Mouse (Mus musculus) frontal cortex, postnatal 36 days (tissue): ENCODE measurements around the gene Cop1.

Source experiments
- DNase-seq, 2 experiments: peaks; one replicate each; pipeline ENCODE4 v3.0.0; 2022; ENCODE audit warnings: low spot score in 2 of 2

The Cop1 gene

GRCm38 (mm10) chr1:159231781-159232571 is at the start of gene Cop1:
Gene Cop1 (plus strand): TSS chr1:159232320.
- peak; percentile 91 for DNase-seq

- no peak for DNase-seq
These were observed 45.4 kb upstream of the Cop1 start for GRCm38 (mm10) chr1:159186741-159187140.

- no peak for DNase-seq
These were observed 33.5 kb upstream of the Cop1 start for GRCm38 (mm10) chr1:159198603-159199002.

GRCm38 (mm10) chr1:159199606-159200005 is 32.5 kb upstream of the Cop1 start:
- DNase-seq: no peak

GRCm38 (mm10) chr1:159201220-159201619 is 30.9 kb upstream of the Cop1 start:
- no peak for DNase-seq

GRCm38 (mm10) chr1:159211711-159212110 is 20.4 kb upstream of the Cop1 start:
- peak in 1 of 2 experiments; percentile 65 for DNase-seq

- DNase-seq: no peak
These were observed 14.7 kb upstream of the Cop1 start for GRCm38 (mm10) chr1:159217437-159217836.

GRCm38 (mm10) chr1:159222046-159222445 is 10.1 kb upstream of the Cop1 start:
- no peak for DNase-seq

- no peak for DNase-seq
These were observed 6.9 kb upstream of the Cop1 start for GRCm38 (mm10) chr1:159225064-159225824.

GRCm38 (mm10) chr1:159232572-159233261 is 597 bp downstream of the Cop1 start:
- DNase-seq: peak in 1 of 2 experiments; percentile 36

- DNase-seq: no peak
These were observed 1.3 kb downstream of the Cop1 start for GRCm38 (mm10) chr1:159233426-159233825.

- no peak for DNase-seq
These were observed 2.4 kb downstream of the Cop1 start for GRCm38 (mm10) chr1:159234496-159234895.

- DNase-seq: no peak
These were observed 3.6 kb downstream of the Cop1 start for GRCm38 (mm10) chr1:159235674-159236073.

- no peak for DNase-seq
These were observed 6.0 kb downstream of the Cop1 start for GRCm38 (mm10) chr1:159238147-159238546.

GRCm38 (mm10) chr1:159250320-159250719 is 18.2 kb downstream of the Cop1 start:
- no peak for DNase-seq

GRCm38 (mm10) chr1:159253078-159253477 is 21.0 kb downstream of the Cop1 start:
- DNase-seq: no peak

GRCm38 (mm10) chr1:159254906-159255685 is 23.0 kb downstream of the Cop1 start:
- DNase-seq: no peak

- no peak for DNase-seq
These were observed 24.4 kb downstream of the Cop1 start for GRCm38 (mm10) chr1:159256543-159256942.

- no peak for DNase-seq
These were observed 31.7 kb downstream of the Cop1 start for GRCm38 (mm10) chr1:159263820-159264219.

- no peak for DNase-seq
These were observed 48.0 kb downstream of the Cop1 start for GRCm38 (mm10) chr1:159280072-159280471.

- no peak for DNase-seq
These were observed 49.7 kb downstream of the Cop1 start for GRCm38 (mm10) chr1:159281861-159282260.

GRCm38 (mm10) chr1:159286833-159287232 is 54.7 kb downstream of the Cop1 start:
- no peak for DNase-seq
